Mouse (Mus musculus) ES-E14 (cell line): ENCODE measurements around the gene Rora. TPM values are rescaled to one million over a fixed set of nuclear protein-coding genes. Genes with fewer than 3 reads are reported as not detected.

Experiments
- DNase-seq: peaks from one replicate; pipeline ENCODE4 v3.0.0-alpha.2; 2013; ENCODE audit warnings: low read depth, low spot score
- H3K27ac ChIP-seq: 2 replicates; pipeline ENCODE4 v1.5.1; 2012; ENCODE audit warnings: low read depth, mild to moderate bottlenecking, low read length, moderate library complexity, mixed read lengths; ENCODE audit not compliant: poor library complexity, insufficient read depth, severe bottlenecking
- H3K36me3 ChIP-seq: 2 replicates; pipeline ENCODE4 v1.6.1; 2012; ENCODE audit warnings: mild to moderate bottlenecking, low read length, moderate library complexity, mixed read lengths; ENCODE audit not compliant: control insufficient read depth, poor library complexity, insufficient read depth, severe bottlenecking
- H3K4me1 ChIP-seq, 2 experiments: fragments of 150-350 bp in 1 of 2; sonication (generic) in 1 of 2; 2 replicates each; pipeline ENCODE4 v1.6.1; 2012; ENCODE audit warnings: low read length in 2 of 2, mild to moderate bottlenecking in 1 of 2, mixed read lengths in 1 of 2; ENCODE audit not compliant: control insufficient read depth in 2 of 2, insufficient read depth in 2 of 2, poor library complexity in 1 of 2
- H3K4me3 ChIP-seq, 2 experiments: fragments of 150-350 bp in 1 of 2; sonication (generic) in 1 of 2; 2 replicates each; pipeline ENCODE4 v1.5.1; 2012; ENCODE audit warnings: low read length in 2 of 2, low read depth in 1 of 2, mild to moderate bottlenecking in 1 of 2, mixed read lengths in 1 of 2; ENCODE audit not compliant: insufficient read depth in 1 of 2, poor library complexity in 1 of 2, severe bottlenecking in 1 of 2
- H3K9ac ChIP-seq: 2 replicates; pipeline ENCODE4 v1.6.1; 2012; ENCODE audit warnings: low read depth, mild to moderate bottlenecking, low read length, mixed read lengths; ENCODE audit not compliant: poor library complexity, insufficient read depth, severe bottlenecking
- H3K9me3 ChIP-seq: fragments of 150-350 bp; sonication (generic); 2 replicates; pipeline ENCODE4 v1.6.1; 2012; ENCODE audit warnings: low read depth, mild to moderate bottlenecking, low read length; ENCODE audit not compliant: control insufficient read depth, insufficient read depth
- CHD2 ChIP-seq: IDR thresholded peaks from 2 replicates; pipeline ENCODE4 v1.6.1; 2014; ENCODE audit warnings: mild to moderate bottlenecking, low read depth, low read length, inconsistent platforms
- HCFC1 ChIP-seq: IDR thresholded peaks from 2 replicates; pipeline ENCODE4 v1.6.1; 2012; ENCODE audit warnings: low read length, inconsistent platforms, borderline replicate concordance; ENCODE audit not compliant: insufficient read depth
- MAFK ChIP-seq: IDR thresholded peaks from 2 replicates; pipeline ENCODE4 v1.6.1; 2014; ENCODE audit warnings: mild to moderate bottlenecking, low read depth, low read length, inconsistent platforms; ENCODE audit not compliant: insufficient read depth
- ZC3H11A ChIP-seq: IDR thresholded peaks from 2 replicates; pipeline ENCODE4 v1.6.1; 2012; ENCODE audit warnings: low read depth, mild to moderate bottlenecking, inconsistent platforms, low read length, borderline replicate concordance
- ZNF384 ChIP-seq: IDR thresholded peaks from 2 replicates; pipeline ENCODE4 v1.6.1; 2012; ENCODE audit warnings: low read depth, low read length, inconsistent platforms
- in situ Hi-C, 2 experiments: fragments of 600-800 bp; cut with MboI; formaldehyde crosslinking; loops; one replicate each; pipeline ENCODE4 v1.15.1; 2025; ENCODE audit warnings: low sequenced_read_pairs in 2 of 2, inconsistent platforms in 1 of 2; ENCODE audit not compliant: unreplicated experiment in 2 of 2
- total RNA-seq: library from RNA; depleted of rRNA; stranded (reverse); fragments of 300-350 nt; gene quantifications from 2 replicates; pipeline ENCODE4 v1.2.3, GENCODE M21; 2012

Rora gene
- total RNA-seq, 1 experiment, result 2.1 TPM

DNA sequence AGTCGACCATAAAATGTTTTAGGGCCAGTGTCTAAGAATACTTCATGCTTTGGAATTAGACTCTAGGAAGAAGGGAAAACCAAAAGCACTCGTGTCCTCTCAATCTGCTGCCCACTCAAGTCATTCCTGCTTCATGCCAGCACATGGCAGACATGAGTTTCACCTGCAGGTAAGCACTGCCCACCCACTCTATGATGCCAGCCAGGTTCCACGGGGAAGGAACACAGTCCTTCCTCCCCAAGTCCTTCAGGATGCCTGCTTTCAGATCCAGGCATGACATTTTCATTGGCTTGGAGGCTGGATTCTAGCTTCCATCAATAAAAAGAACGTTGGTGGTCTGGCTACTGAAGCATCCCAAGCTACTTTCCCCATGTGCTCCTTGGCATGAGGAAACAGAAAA lies 166.4 kb downstream of the Rora start:
- H3K9me3 ChIP-seq, result no peaks in the 10 kb centered on the region
- H3K4me3 ChIP-seq, result no peak overlapping the region
- H3K9ac ChIP-seq, result no peak overlapping the region
- H3K27ac ChIP-seq, result no peak overlapping the region
- TF ChIP-seq MAFK, result no peak
- TF ChIP-seq ZNF384, result no peak
- TF ChIP-seq CHD2, result no peak
- no peak for DNase-seq
- no peaks in the 10 kb centered on the region for H3K4me1 ChIP-seq
- in situ Hi-C loops, result no loop called here
- no peaks in the 10 kb centered on the region for H3K36me3 ChIP-seq

DNA sequence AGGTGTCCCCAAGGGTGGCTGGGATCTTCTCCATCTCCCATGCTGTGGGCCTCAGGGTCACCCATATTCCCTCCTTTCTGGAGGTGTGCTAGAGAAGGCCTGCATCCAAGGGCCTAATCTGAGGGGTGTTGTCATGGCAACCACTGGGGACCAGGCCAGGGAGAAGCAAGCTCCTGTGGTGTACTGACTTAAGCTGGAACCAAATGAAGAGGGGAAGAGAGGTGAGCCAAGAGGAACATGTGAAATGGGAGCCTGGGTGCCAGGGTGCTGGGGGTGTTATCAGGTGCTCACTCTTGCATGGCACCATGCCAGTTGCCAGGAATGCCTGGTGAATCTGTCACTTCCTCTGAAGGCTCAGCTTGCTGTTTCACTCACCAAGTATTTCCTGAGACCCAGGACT lies 166.9 kb downstream of the Rora start:
- H3K9me3 ChIP-seq, result no peaks in the 10 kb centered on the region
- TF ChIP-seq ZC3H11A (no peak), CHD2 (no peak), ZNF384 (no peak), HCFC1 (no peak), MAFK (no peak)
- H3K4me3 ChIP-seq, result no peak overlapping the region
- in situ Hi-C loops, result no loop called here
- no peaks in the 10 kb centered on the region for H3K4me1 ChIP-seq
- H3K27ac ChIP-seq, result no peak overlapping the region
- no peaks in the 10 kb centered on the region for H3K36me3 ChIP-seq
- DNase-seq, result no peak
- no peak overlapping the region for H3K9ac ChIP-seq

DNA sequence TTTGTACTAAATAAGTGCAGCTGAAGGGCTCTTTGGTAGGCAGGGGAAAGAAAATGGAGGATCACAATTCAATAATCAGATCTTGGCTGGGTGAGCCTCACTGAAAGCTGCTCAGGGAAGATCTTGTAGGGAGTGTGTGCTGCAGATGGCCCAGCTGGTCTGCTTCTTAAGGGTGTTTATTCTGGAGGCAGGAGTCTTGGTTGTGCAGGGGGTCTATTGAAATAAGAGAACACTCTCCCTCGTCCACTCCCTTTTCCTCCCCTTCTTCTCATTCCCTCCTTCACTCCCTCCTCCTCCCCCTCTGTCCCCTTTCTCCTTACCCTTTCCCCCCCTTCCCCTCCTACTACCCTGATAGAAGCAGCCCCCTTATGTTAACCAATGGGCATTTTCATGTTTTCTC lies 167.8 kb downstream of the Rora start:
- Histone ChIP-seq H3K4me1 (no peaks in the 10 kb centered on the region), H3K4me3 (no peak overlapping the region), H3K36me3 (no peaks in the 10 kb centered on the region), H3K9me3 (no peaks in the 10 kb centered on the region), H3K9ac (no peak overlapping the region), H3K27ac (no peak overlapping the region)
- TF ChIP-seq ZC3H11A, result no peak
- TF ChIP-seq ZNF384, result no peak
- TF ChIP-seq MAFK, result no peak
- no peak for TF ChIP-seq CHD2
- in situ Hi-C loops, result no loop called here
- no peak for DNase-seq

DNA sequence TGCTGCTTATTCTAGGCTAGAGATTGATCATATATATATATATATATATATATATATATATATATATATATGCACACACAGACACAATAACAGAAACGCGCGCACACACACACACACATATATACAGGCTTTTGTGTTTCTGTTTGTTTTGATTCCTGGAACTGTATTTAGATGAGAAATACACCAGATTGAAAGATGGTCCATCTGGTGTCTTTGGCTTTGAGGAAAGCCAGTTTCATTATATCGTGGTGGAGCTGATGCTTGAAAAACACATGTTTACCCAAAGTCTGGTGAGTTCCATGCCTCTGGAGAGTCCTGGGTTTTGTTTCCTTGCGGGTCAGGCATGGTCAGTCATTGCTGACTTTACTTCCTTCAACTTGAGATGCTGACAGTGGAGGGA lies 169.7 kb downstream of the Rora start:
- Histone ChIP-seq H3K9ac (no peak overlapping the region), H3K4me1 (no peaks in the 10 kb centered on the region), H3K36me3 (no peaks in the 10 kb centered on the region), H3K4me3 (no peak overlapping the region), H3K9me3 (no peaks in the 10 kb centered on the region), H3K27ac (no peak overlapping the region)
- TF ChIP-seq ZNF384 (no peak), ZC3H11A (no peak), MAFK (no peak), CHD2 (no peak), HCFC1 (no peak)
- no peak for DNase-seq
- in situ Hi-C loops, result no loop called here

DNA sequence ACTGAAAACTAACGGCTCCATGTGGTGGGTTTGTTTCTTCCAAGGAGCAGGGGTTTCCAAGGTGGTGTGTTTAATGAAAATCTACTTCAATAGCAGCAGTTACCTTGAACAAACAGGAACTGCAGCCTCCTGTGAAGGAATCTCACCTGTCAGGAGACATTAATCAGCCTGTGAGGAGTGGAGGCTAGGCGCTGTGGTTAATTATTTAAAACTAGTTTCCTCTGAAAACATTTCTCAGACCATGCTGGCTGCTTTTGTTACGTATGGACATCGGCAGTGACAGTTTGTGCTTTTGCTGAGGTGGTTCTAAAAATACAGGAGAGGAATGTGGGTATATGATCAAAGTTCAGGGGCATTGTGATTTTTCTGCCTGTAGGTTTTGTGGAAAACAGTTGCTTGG lies 171.5 kb downstream of the Rora start:
- H3K36me3 ChIP-seq, result no peaks in the 10 kb centered on the region
- H3K9me3 ChIP-seq, result no peaks in the 10 kb centered on the region
- no peak overlapping the region for H3K4me3 ChIP-seq
- no peak for DNase-seq
- TF ChIP-seq ZNF384, result no peak
- no peak for TF ChIP-seq MAFK
- TF ChIP-seq ZC3H11A, result no peak
- TF ChIP-seq CHD2, result no peak
- TF ChIP-seq HCFC1, result no peak
- no peak overlapping the region for H3K27ac ChIP-seq
- H3K4me1 ChIP-seq, result no peaks in the 10 kb centered on the region
- in situ Hi-C loops, result no loop called here
- H3K9ac ChIP-seq, result no peak overlapping the region
